Mouse (Mus musculus): ENCODE data around the gene Ppfia4.
A peak's percentile ranks its signal among the peaks of the same experiment; 100 is the strongest.

GRCm38 (mm10) chr1:134331879-134332635, 671 bp downstream of the Ppfia4 start:
- TF ChIP-seq CEBPB (IDR thresholded peaks at IDR 0.05; ENCODE audit: insufficient read depth, poor library complexity, severe bottlenecking) (no peak), MYOG (IDR thresholded peaks at IDR 0.05; ENCODE audit: control insufficient read depth in 1 of 3, insufficient read depth in 1 of 3, insufficient read length in 2 of 3, low read depth in 2 of 3) (no peak), POLR2AphosphoS2 (IDR thresholded peaks at IDR 0.05; ENCODE audit: insufficient read length, low read depth) (no peak), MAX (IDR thresholded peaks at IDR 0.05; ENCODE audit: low read depth) (no peak), POLR2A (IDR thresholded peaks at IDR 0.05; ENCODE audit: insufficient read length, low read depth) (no peak), TCF12 (IDR thresholded peaks at IDR 0.05; ENCODE audit: insufficient read depth, poor library complexity, severe bottlenecking) (no peak), REST (IDR thresholded peaks at IDR 0.05; ENCODE audit: insufficient read depth, insufficient read length) (no peak), SRF (IDR thresholded peaks at IDR 0.05; ENCODE audit: control insufficient read depth, insufficient read length, low read depth) (no peak), MYOD1 (IDR thresholded peaks at IDR 0.05; ENCODE audit: control insufficient read depth in 1 of 3, insufficient read length in 2 of 3, low read depth in 2 of 3) (peak in 1 of 3 experiments; percentile 1), USF1 (IDR thresholded peaks at IDR 0.05; ENCODE audit: low read depth) (no peak), E2F4 (IDR thresholded peaks at IDR 0.05; ENCODE audit: insufficient read depth) (no peak), TCF3 (IDR thresholded peaks at IDR 0.05; ENCODE audit: insufficient read length, low read depth) (no peak)
